Mouse (Mus musculus) adrenal gland, postnatal 25 days (tissue): ENCODE measurements around the gene Slc39a9. TPM values are rescaled to one million over a fixed set of nuclear protein-coding genes. Genes with fewer than 3 reads are reported as not detected.
A peak's percentile ranks its signal among the peaks of the same experiment; 100 is the strongest.

Experiments
- DNase-seq: peaks from one replicate; pipeline ENCODE4 v3.0.0; 2021; ENCODE audit warnings: mixed read lengths
- total RNA-seq: library from RNA; stranded (reverse); gene quantifications from 2 replicates; pipeline ENCODE4 v1.2.3, GENCODE M21; 2021

Gene Slc39a9
- total RNA-seq, 1 experiment from 2014 or later: 48.4 TPM

- DNase-seq: peak; percentile 5
Observed at GRCm38 (mm10) chr12:80653951-80654658, 10.4 kb downstream of the Slc39a9 start.

- DNase-seq: no peak
Observed at GRCm38 (mm10) chr12:80654659-80655025, 11.0 kb downstream of the Slc39a9 start.

GRCm38 (mm10) chr12:80658661-80659060 is 15.0 kb downstream of the Slc39a9 start:
- DNase-seq: no peak

GRCm38 (mm10) chr12:80662322-80662721 is 18.6 kb downstream of the Slc39a9 start:
- no peak for DNase-seq

- DNase-seq: no peak
Observed at GRCm38 (mm10) chr12:80663935-80664334, 20.3 kb downstream of the Slc39a9 start.

GRCm38 (mm10) chr12:80668391-80668790 is 24.7 kb downstream of the Slc39a9 start:
- DNase-seq: no peak

- peak; percentile 31 for DNase-seq
Observed at GRCm38 (mm10) chr12:80673170-80673569, 29.5 kb downstream of the Slc39a9 start.

- no peak for DNase-seq
Observed at GRCm38 (mm10) chr12:80681340-80681739, 37.7 kb downstream of the Slc39a9 start.

GRCm38 (mm10) chr12:80683554-80683953 is 39.9 kb downstream of the Slc39a9 start:
- DNase-seq: no peak

GRCm38 (mm10) chr12:80684316-80684715 is 40.6 kb downstream of the Slc39a9 start:
- no peak for DNase-seq

GRCm38 (mm10) chr12:80687788-80688211 is 44.1 kb downstream of the Slc39a9 start:
- peak; percentile 58 for DNase-seq

- no peak for DNase-seq
Observed at GRCm38 (mm10) chr12:80689696-80690095, 46.0 kb downstream of the Slc39a9 start.

GRCm38 (mm10) chr12:80691671-80692091 is 48.0 kb downstream of the Slc39a9 start:
- DNase-seq: no peak

- DNase-seq: peak; percentile 18
Observed at GRCm38 (mm10) chr12:80692269-80692972, 48.7 kb downstream of the Slc39a9 start, which contains the start of gene Plekhd1. TSS of gene Plekhd1 (plus strand) at chr12:80692591.

- DNase-seq: no peak
Observed at GRCm38 (mm10) chr12:80693700-80694099, 50.0 kb downstream of the Slc39a9 start.

GRCm38 (mm10) chr12:80695004-80695403 is 51.3 kb downstream of the Slc39a9 start:
- DNase-seq: no peak

GRCm38 (mm10) chr12:80698526-80699143 is 55.0 kb downstream of the Slc39a9 start:
- DNase-seq: no peak

- no peak for DNase-seq
Observed at GRCm38 (mm10) chr12:80699144-80699531, 55.5 kb downstream of the Slc39a9 start.

- DNase-seq: no peak
Observed at GRCm38 (mm10) chr12:80701332-80701731, 57.6 kb downstream of the Slc39a9 start.

GRCm38 (mm10) chr12:80706208-80706914 is 62.7 kb downstream of the Slc39a9 start:
- DNase-seq: no peak

- DNase-seq: no peak
Observed at GRCm38 (mm10) chr12:80706915-80707604, 63.4 kb downstream of the Slc39a9 start.

- DNase-seq: no peak
Observed at GRCm38 (mm10) chr12:80715915-80716314, 72.2 kb downstream of the Slc39a9 start.
